Mouse (Mus musculus): ENCODE measurements around the gene Taf3. TPM values are rescaled to one million over a fixed set of nuclear protein-coding genes. Genes with fewer than 3 reads are reported as not detected.
A peak's percentile ranks its signal among the peaks of the same experiment; 100 is the strongest.

Taf3 gene
- polyA plus RNA-seq, 1 experiment: 2.7 TPM

- Histone ChIP-seq H3K27me3 (ENCODE audit: control insufficient read depth) (no peaks in the 10 kb centered on the region), H3K9me3 (ENCODE audit: control insufficient read depth, low read length) (no peaks in the 10 kb centered on the region), H3K36me3 (ENCODE audit: control insufficient read depth) (peaks cover 62% of the 10 kb centered on the region), H3K4me1 (ENCODE audit: control insufficient read depth) (peaks cover 52% of the 10 kb centered on the region), H3K4me3 (replicated peaks) (no peak overlapping the region)
- no peak for TF ChIP-seq TAL1 (IDR thresholded peaks at IDR 0.05; ENCODE audit: low read length)
- TF ChIP-seq GATA1 (IDR thresholded peaks at IDR 0.05; ENCODE audit: low read length): no peak
Observed at GRCm38 (mm10) chr2:10074470-10074869, 26.1 kb upstream of the Taf3 start.

- peaks cover 78% of the 10 kb centered on the region for H3K36me3 ChIP-seq (ENCODE audit: control insufficient read depth)
- H3K4me3 ChIP-seq (replicated peaks): no peak overlapping the region
- no peaks in the 10 kb centered on the region for H3K27me3 ChIP-seq (ENCODE audit: control insufficient read depth)
- no peaks in the 10 kb centered on the region for H3K9me3 ChIP-seq (ENCODE audit: control insufficient read depth, low read length)
- TF ChIP-seq TAL1 (IDR thresholded peaks at IDR 0.05; ENCODE audit: low read length) (no peak), GATA1 (IDR thresholded peaks at IDR 0.05; ENCODE audit: low read length) (no peak)
- peaks cover 32% of the 10 kb centered on the region for H3K4me1 ChIP-seq (ENCODE audit: control insufficient read depth)
Observed at GRCm38 (mm10) chr2:10071751-10072150, 23.4 kb upstream of the Taf3 start.

GRCm38 (mm10) chr2:10058836-10059235 lies 10.4 kb upstream of the Taf3 start:
- no peaks in the 10 kb centered on the region for H3K9me3 ChIP-seq (ENCODE audit: control insufficient read depth, low read length)
- no peak overlapping the region for H3K4me3 ChIP-seq (replicated peaks)
- peaks cover 96% of the 10 kb centered on the region for H3K36me3 ChIP-seq (ENCODE audit: control insufficient read depth)
- no peaks in the 10 kb centered on the region for H3K27me3 ChIP-seq (ENCODE audit: control insufficient read depth)
- no peaks in the 10 kb centered on the region for H3K4me1 ChIP-seq (ENCODE audit: control insufficient read depth)
- TF ChIP-seq GATA1 (IDR thresholded peaks at IDR 0.05; ENCODE audit: low read length) (no peak), TAL1 (IDR thresholded peaks at IDR 0.05; ENCODE audit: low read length) (no peak)

GRCm38 (mm10) chr2:10051996-10052395 lies 3.6 kb upstream of the Taf3 start:
- Histone ChIP-seq H3K9me3 (ENCODE audit: control insufficient read depth, low read length) (no peaks in the 10 kb centered on the region), H3K36me3 (ENCODE audit: control insufficient read depth) (peaks cover 34% of the 10 kb centered on the region), H3K27me3 (ENCODE audit: control insufficient read depth) (no peaks in the 10 kb centered on the region), H3K4me1 (ENCODE audit: control insufficient read depth) (peaks cover 20% of the 10 kb centered on the region), H3K4me3 (replicated peaks) (no peak overlapping the region)
- TF ChIP-seq TAL1 (IDR thresholded peaks at IDR 0.05; ENCODE audit: low read length) (no peak), GATA1 (IDR thresholded peaks at IDR 0.05; ENCODE audit: low read length) (no peak)

- no peak for TF ChIP-seq GATA1 (IDR thresholded peaks at IDR 0.05; ENCODE audit: low read length)
- no peak for TF ChIP-seq TAL1 (IDR thresholded peaks at IDR 0.05; ENCODE audit: low read length)
Observed at GRCm38 (mm10) chr2:10050878-10051277, 2.5 kb upstream of the Taf3 start.

GRCm38 (mm10) chr2:10049456-10049855 lies 1.1 kb upstream of the Taf3 start:
- H3K4me1 ChIP-seq (ENCODE audit: control insufficient read depth): peaks cover 26% of the 10 kb centered on the region
- no peaks in the 10 kb centered on the region for H3K9me3 ChIP-seq (ENCODE audit: control insufficient read depth, low read length)
- H3K36me3 ChIP-seq (ENCODE audit: control insufficient read depth): peaks cover 10% of the 10 kb centered on the region
- H3K27me3 ChIP-seq (ENCODE audit: control insufficient read depth): no peaks in the 10 kb centered on the region
- peak overlapping the region; percentile 74 for H3K4me3 ChIP-seq (replicated peaks)
- no peak for TF ChIP-seq GATA1 (IDR thresholded peaks at IDR 0.05; ENCODE audit: low read length)
- TF ChIP-seq TAL1 (IDR thresholded peaks at IDR 0.05; ENCODE audit: low read length): no peak

More at GRCm38 (mm10) chr2:10050878-10051277, 2.5 kb upstream of the Taf3 start:
- Histone ChIP-seq H3K4me1 (ENCODE audit: control insufficient read depth) (peaks cover 26% of the 10 kb centered on the region), H3K4me3 (replicated peaks) (no peak overlapping the region), H3K9me3 (ENCODE audit: control insufficient read depth, low read length) (no peaks in the 10 kb centered on the region), H3K36me3 (ENCODE audit: control insufficient read depth) (peaks cover 24% of the 10 kb centered on the region), H3K27me3 (ENCODE audit: control insufficient read depth) (no peaks in the 10 kb centered on the region)

- Histone ChIP-seq H3K36me3 (ENCODE audit: control insufficient read depth) (peaks cover 2% of the 10 kb centered on the region), H3K4me3 (replicated peaks) (peak overlapping the region; percentile 74), H3K27me3 (ENCODE audit: control insufficient read depth) (no peaks in the 10 kb centered on the region), H3K4me1 (ENCODE audit: control insufficient read depth) (peaks cover 26% of the 10 kb centered on the region), H3K9me3 (ENCODE audit: control insufficient read depth, low read length) (no peaks in the 10 kb centered on the region)
- TF ChIP-seq TAL1 (IDR thresholded peaks at IDR 0.05; ENCODE audit: low read length): no peak
- no peak for TF ChIP-seq GATA1 (IDR thresholded peaks at IDR 0.05; ENCODE audit: low read length)
Observed at GRCm38 (mm10) chr2:10047758-10048436, 499 bp downstream of the Taf3 start.

GRCm38 (mm10) chr2:10034976-10035375 lies 13.4 kb downstream of the Taf3 start:
- Histone ChIP-seq H3K27me3 (ENCODE audit: control insufficient read depth) (no peaks in the 10 kb centered on the region), H3K4me1 (ENCODE audit: control insufficient read depth) (peaks cover 17% of the 10 kb centered on the region), H3K9me3 (ENCODE audit: control insufficient read depth, low read length) (no peaks in the 10 kb centered on the region), H3K36me3 (ENCODE audit: control insufficient read depth) (peaks cover 17% of the 10 kb centered on the region), H3K4me3 (replicated peaks) (no peak overlapping the region)
- TF ChIP-seq GATA1 (IDR thresholded peaks at IDR 0.05; ENCODE audit: low read length): no peak
- TF ChIP-seq TAL1 (IDR thresholded peaks at IDR 0.05; ENCODE audit: low read length): no peak

GRCm38 (mm10) chr2:10033684-10034083 lies 14.7 kb downstream of the Taf3 start:
- H3K9me3 ChIP-seq (ENCODE audit: control insufficient read depth, low read length): no peaks in the 10 kb centered on the region
- TF ChIP-seq TAL1 (IDR thresholded peaks at IDR 0.05; ENCODE audit: low read length): no peak
- TF ChIP-seq GATA1 (IDR thresholded peaks at IDR 0.05; ENCODE audit: low read length): no peak
- no peaks in the 10 kb centered on the region for H3K27me3 ChIP-seq (ENCODE audit: control insufficient read depth)
- peaks cover 7% of the 10 kb centered on the region for H3K36me3 ChIP-seq (ENCODE audit: control insufficient read depth)
- H3K4me1 ChIP-seq (ENCODE audit: control insufficient read depth): peaks cover 7% of the 10 kb centered on the region; the same call in 1 of the 2 replicates
- no peak overlapping the region for H3K4me3 ChIP-seq (replicated peaks)
